Comparison of ENCODE assay signal across 13 mouse cellular contexts in genomic region chr14:99894062-99894461, GRCm38 (mm10).
DNase-seq lines count a peak whose midpoint lies in the region; ATAC-seq and TF ChIP-seq lines count a peak whose summit lies in the region.
"Had no signal": no experiment of that assay in that cellular context is flagged by ENCODE, and none has a peak within 500 bp of the region (broad histone marks: within the 10 kb centered on the region; RNA-seq: fewer than 3 reads in every experiment).

No protein-coding gene starts in this region.

- H3K4me3 ChIP-seq in kidney, embryonic 16.5 days (ENCODE audit: low read length) = no peak overlapping the region
- H3K4me3 ChIP-seq: forebrain, embryonic 15.5 days; heart, embryonic 15.5 days; intestine, embryonic 15.5 days; liver, embryonic 13.5 days; neural tube, embryonic 13.5 days had no signal

- no peaks in the 10 kb centered on the region for H3K27me3 ChIP-seq in kidney, embryonic 16.5 days (ENCODE audit: insufficient read depth, low read length)
- H3K27me3 ChIP-seq: forebrain, embryonic 15.5 days; heart, embryonic 15.5 days; intestine, embryonic 15.5 days; liver, embryonic 13.5 days; neural tube, embryonic 13.5 days had no signal

- DNase-seq in kidney, postnatal 25 days = no peak
- peak; percentile 19 for DNase-seq in brain, embryonic 14.5 days (ENCODE audit: low read depth)
- DNase-seq in left cerebral cortex, adult 18-20 months (ENCODE audit: low spot score in 2 of 2) = peak; percentile 48 to 53
- DNase-seq in right cerebral cortex, postnatal 10 days (ENCODE audit: low spot score in 2 of 2) = peak; percentile 43 to 62
- no peak for DNase-seq in cerebellum, postnatal 14 days
- DNase-seq in kidney, postnatal 10 days = no peak
- no peak for DNase-seq in c-Kit-positive CD71-positive TER-119-positive erythroid progenitor cells, embryonic 14.5 days (ENCODE audit: low spot score)

- no peak overlapping the region for H3K4me2 ChIP-seq in kidney, embryonic 16.5 days (replicated peaks; ENCODE audit: low read depth, low read length)
- H3K4me2 ChIP-seq: forebrain, embryonic 15.5 days; heart, embryonic 15.5 days; intestine, embryonic 15.5 days; liver, embryonic 13.5 days; neural tube, embryonic 13.5 days had no signal

- 0 out of 2 replicates have a peak, but pooled peaks have one; percentile 29 for ATAC-seq in kidney, embryonic 16.5 days (ENCODE audit: low FRiP score, low TSS enrichment)

- 0 out of 2 replicates have a peak, but pooled peaks cover 4% of the 10 kb centered on the region for H3K4me1 ChIP-seq in kidney, embryonic 16.5 days (ENCODE audit: insufficient read depth, low read length)
- H3K4me1 ChIP-seq: forebrain, embryonic 15.5 days; intestine, embryonic 15.5 days; liver, embryonic 13.5 days; neural tube, embryonic 13.5 days had no signal

- no peak overlapping the region for H3K9ac ChIP-seq in kidney, embryonic 16.5 days (replicated peaks; ENCODE audit: low read length)
- H3K9ac ChIP-seq: forebrain, embryonic 15.5 days; heart, embryonic 15.5 days; intestine, embryonic 15.5 days; liver, embryonic 13.5 days; neural tube, embryonic 13.5 days had no signal

- no peak for TF ChIP-seq CTCF in brain, embryonic 14.5 days (IDR thresholded peaks at IDR 0.05; ENCODE audit: borderline replicate concordance, extremely low read depth, insufficient read depth, insufficient read length)

- H3K27ac ChIP-seq in kidney, embryonic 16.5 days (ENCODE audit: low read length) = no peak overlapping the region
- H3K27ac ChIP-seq: forebrain, embryonic 15.5 days; heart, embryonic 15.5 days; intestine, embryonic 15.5 days; liver, embryonic 13.5 days; neural tube, embryonic 13.5 days had no signal

- no peak for TF ChIP-seq POLR2A in brain, embryonic 14.5 days (IDR thresholded peaks at IDR 0.05; ENCODE audit: borderline replicate concordance, extremely low read depth, insufficient read depth, insufficient read length, poor library complexity, severe bottlenecking)

- WGBS in kidney, embryonic 16.5 days = 62% methylated on average over 14 of the region's 14 CpGs

- H3K9me3 ChIP-seq in kidney, embryonic 16.5 days (ENCODE audit: low read length) = no peaks in the 10 kb centered on the region
- H3K9me3 ChIP-seq: forebrain, embryonic 15.5 days; heart, embryonic 15.5 days; intestine, embryonic 15.5 days; liver, embryonic 13.5 days; neural tube, embryonic 13.5 days had no signal

- H3K36me3 ChIP-seq in kidney, embryonic 16.5 days (ENCODE audit: insufficient read depth, low read length) = no peaks in the 10 kb centered on the region
- H3K36me3 ChIP-seq: forebrain, embryonic 15.5 days; heart, embryonic 15.5 days; intestine, embryonic 15.5 days; liver, embryonic 13.5 days had no signal

Comparison
In these comparisons a context has a peak if more than half of its experiments do, and no peak if none do; other contexts are left out.
1. DNase-seq: peak in brain, embryonic 14.5 days (single experiment), left cerebral cortex, adult 18-20 months (2 of 2) and right cerebral cortex, postnatal 10 days (2 of 2); none in kidney, postnatal 25 days (0 of 2), cerebellum, postnatal 14 days (0 of 2), kidney, postnatal 10 days (single experiment) and c-Kit-positive CD71-positive TER-119-positive erythroid progenitor cells, embryonic 14.5 days (single experiment).